Mouse (Mus musculus): ENCODE measurements around the gene Fgfr2. TPM values are rescaled to one million over a fixed set of nuclear protein-coding genes. Genes with fewer than 3 reads are reported as not detected.

Gene Fgfr2
- polyA plus RNA-seq, 1 experiment: 1.7 TPM

GRCm38 (mm10) chr7:132347273-132348045 lies 775.7 kb downstream of the Fgfr2 start:
- TF ChIP-seq CTCF (IDR thresholded peaks at IDR 0.05; ENCODE audit: control insufficient read depth, insufficient read depth, insufficient read length) (no peak), MYOD1 (IDR thresholded peaks at IDR 0.05; ENCODE audit: control insufficient read depth, insufficient read length, low read depth) (no peak), FOSL1 (IDR thresholded peaks at IDR 0.05; ENCODE audit: insufficient read depth, low read length, poor library complexity, severe bottlenecking) (no peak), CEBPB (IDR thresholded peaks at IDR 0.05; ENCODE audit: low read depth) (no peak), USF1 (IDR thresholded peaks at IDR 0.05; ENCODE audit: low read depth) (no peak), MYOG (IDR thresholded peaks at IDR 0.05; ENCODE audit: control insufficient read depth, extremely low read depth, insufficient read length) (no peak), MAX (IDR thresholded peaks at IDR 0.05) (no peak)
- Histone ChIP-seq H3K36me3 (ENCODE audit: control insufficient read depth, insufficient read depth) (no peaks in the 10 kb centered on the region), H3K27me3 (ENCODE audit: control insufficient read depth, insufficient read depth, insufficient read length) (no peaks in the 10 kb centered on the region)

GRCm38 (mm10) chr7:132345526-132346070 lies 777.6 kb downstream of the Fgfr2 start:
- TF ChIP-seq CEBPB (IDR thresholded peaks at IDR 0.05; ENCODE audit: low read depth): no peak
- TF ChIP-seq USF1 (IDR thresholded peaks at IDR 0.05; ENCODE audit: low read depth): no peak
- TF ChIP-seq MYOG (IDR thresholded peaks at IDR 0.05; ENCODE audit: control insufficient read depth, extremely low read depth, insufficient read length): no peak
- TF ChIP-seq CTCF (IDR thresholded peaks at IDR 0.05; ENCODE audit: control insufficient read depth, insufficient read depth, insufficient read length): no peak
- no peak for TF ChIP-seq MAX (IDR thresholded peaks at IDR 0.05)
- TF ChIP-seq FOSL1 (IDR thresholded peaks at IDR 0.05; ENCODE audit: insufficient read depth, low read length, poor library complexity, severe bottlenecking): no peak
- no peak for TF ChIP-seq MYOD1 (IDR thresholded peaks at IDR 0.05; ENCODE audit: control insufficient read depth, insufficient read length, low read depth)
- Histone ChIP-seq H3K4me3 (ENCODE audit: insufficient read depth, poor library complexity, severe bottlenecking) (no peak overlapping the region), H3K79me2 (ENCODE audit: control insufficient read depth, insufficient read depth) (no peaks in the 10 kb centered on the region), H3K36me3 (ENCODE audit: control insufficient read depth, insufficient read depth) (no peaks in the 10 kb centered on the region), H3K79me3 (ENCODE audit: low read depth) (no peaks in the 10 kb centered on the region), H3ac (ENCODE audit: control insufficient read depth, insufficient read length, low read depth) (no peak overlapping the region), H3K27me3 (ENCODE audit: control insufficient read depth, insufficient read depth, insufficient read length) (no peaks in the 10 kb centered on the region)

More at GRCm38 (mm10) chr7:132347273-132348045, 775.7 kb downstream of the Fgfr2 start:
- H3ac ChIP-seq (ENCODE audit: control insufficient read depth, insufficient read length, low read depth): no peak overlapping the region
- H3K79me3 ChIP-seq (ENCODE audit: low read depth): no peaks in the 10 kb centered on the region
- H3K4me3 ChIP-seq (ENCODE audit: insufficient read depth, poor library complexity, severe bottlenecking): no peak overlapping the region
- no peaks in the 10 kb centered on the region for H3K79me2 ChIP-seq (ENCODE audit: control insufficient read depth, insufficient read depth)

DNA sequence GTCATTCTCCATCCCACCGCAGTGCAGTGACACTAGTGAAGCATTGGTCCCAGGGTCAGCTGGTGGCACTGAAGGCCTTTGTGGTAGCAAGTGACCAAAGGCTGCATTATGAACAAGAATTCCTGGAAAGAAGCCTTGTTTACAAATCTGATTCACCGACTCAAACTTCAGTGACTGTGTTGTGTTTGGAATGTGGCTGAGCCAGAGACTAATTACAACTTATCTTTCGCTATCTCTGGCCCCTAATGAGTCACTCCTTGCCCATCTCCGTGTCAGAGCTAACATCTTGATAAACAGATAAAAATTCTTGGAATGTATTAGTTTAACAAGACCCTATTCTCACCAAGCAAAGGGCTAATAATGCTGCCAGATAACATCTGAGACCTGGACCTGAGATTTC lies 778.5 kb downstream of the Fgfr2 start:
- Histone ChIP-seq H3K79me2 (ENCODE audit: control insufficient read depth, insufficient read depth) (no peaks in the 10 kb centered on the region), H3K79me3 (ENCODE audit: low read depth) (no peaks in the 10 kb centered on the region), H3K36me3 (ENCODE audit: control insufficient read depth, insufficient read depth) (no peaks in the 10 kb centered on the region), H3K27me3 (ENCODE audit: control insufficient read depth, insufficient read depth, insufficient read length) (no peaks in the 10 kb centered on the region), H3ac (ENCODE audit: control insufficient read depth, insufficient read length, low read depth) (no peak overlapping the region), H3K4me3 (ENCODE audit: insufficient read depth, poor library complexity, severe bottlenecking) (no peak overlapping the region)
- TF ChIP-seq MAX (IDR thresholded peaks at IDR 0.05): no peak
- peak; percentile 7 for TF ChIP-seq MYOD1 (IDR thresholded peaks at IDR 0.05; ENCODE audit: control insufficient read depth, insufficient read length, low read depth)
- peak; percentile 48 for TF ChIP-seq FOSL1 (IDR thresholded peaks at IDR 0.05; ENCODE audit: insufficient read depth, low read length, poor library complexity, severe bottlenecking)
- no peak for TF ChIP-seq MYOG (IDR thresholded peaks at IDR 0.05; ENCODE audit: control insufficient read depth, extremely low read depth, insufficient read length)

DNA sequence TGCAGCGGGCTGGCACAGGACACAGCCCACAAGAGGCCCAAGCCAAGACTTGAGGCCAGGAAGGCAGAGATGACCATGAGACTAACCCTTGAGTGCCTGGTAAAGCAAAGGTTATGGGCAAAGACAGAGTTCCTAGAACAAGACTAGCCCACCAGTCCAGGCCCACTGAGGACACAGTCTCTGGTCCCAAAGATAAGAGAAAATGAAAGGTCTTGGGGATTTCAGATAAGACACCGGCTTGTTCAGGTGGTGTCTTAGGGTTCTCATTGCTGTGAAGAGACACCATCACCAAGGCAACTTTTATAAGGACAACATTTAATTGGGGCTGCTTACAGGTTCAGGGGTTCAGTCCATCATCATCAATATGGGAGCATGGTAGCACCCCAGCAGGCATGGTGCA lies 779.2 kb downstream of the Fgfr2 start:
- Histone ChIP-seq H3K36me3 (ENCODE audit: control insufficient read depth, insufficient read depth) (no peaks in the 10 kb centered on the region), H3ac (ENCODE audit: control insufficient read depth, insufficient read length, low read depth) (no peak overlapping the region), H3K27me3 (ENCODE audit: control insufficient read depth, insufficient read depth, insufficient read length) (no peaks in the 10 kb centered on the region), H3K79me3 (ENCODE audit: low read depth) (no peaks in the 10 kb centered on the region), H3K79me2 (ENCODE audit: control insufficient read depth, insufficient read depth) (no peaks in the 10 kb centered on the region), H3K4me3 (ENCODE audit: insufficient read depth, poor library complexity, severe bottlenecking) (no peak overlapping the region)
- TF ChIP-seq CEBPB (IDR thresholded peaks at IDR 0.05; ENCODE audit: low read depth) (no peak), MAX (IDR thresholded peaks at IDR 0.05) (no peak), CTCF (IDR thresholded peaks at IDR 0.05; ENCODE audit: control insufficient read depth, insufficient read depth, insufficient read length) (no peak), USF1 (IDR thresholded peaks at IDR 0.05; ENCODE audit: low read depth) (no peak), MYOD1 (IDR thresholded peaks at IDR 0.05; ENCODE audit: control insufficient read depth, insufficient read length, low read depth) (no peak), MYOG (IDR thresholded peaks at IDR 0.05; ENCODE audit: control insufficient read depth, extremely low read depth, insufficient read length) (no peak), FOSL1 (IDR thresholded peaks at IDR 0.05; ENCODE audit: insufficient read depth, low read length, poor library complexity, severe bottlenecking) (no peak)

DNA sequence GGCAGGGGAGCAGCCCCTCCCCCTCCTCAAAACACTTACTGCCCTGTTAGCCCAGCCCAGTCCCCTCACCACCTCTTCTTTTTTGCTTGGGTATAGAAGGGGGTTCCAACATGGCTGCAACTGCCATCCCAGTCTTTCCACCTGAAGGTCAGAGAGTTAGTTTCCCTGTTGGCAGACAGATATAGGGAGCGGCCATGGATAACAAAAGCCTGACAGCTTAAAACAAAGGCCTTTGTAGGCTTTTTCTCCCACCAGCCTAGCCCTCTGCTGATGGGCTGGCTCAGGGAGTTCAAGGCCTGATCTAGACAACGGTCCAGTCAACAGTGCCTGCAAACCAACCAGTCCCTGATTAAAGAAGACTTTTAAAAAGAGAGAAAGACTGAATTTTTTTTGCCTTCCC lies 780.0 kb downstream of the Fgfr2 start:
- Histone ChIP-seq H3K4me3 (ENCODE audit: insufficient read depth, poor library complexity, severe bottlenecking) (no peak overlapping the region), H3K79me2 (ENCODE audit: control insufficient read depth, insufficient read depth) (no peaks in the 10 kb centered on the region), H3K36me3 (ENCODE audit: control insufficient read depth, insufficient read depth) (no peaks in the 10 kb centered on the region), H3K27me3 (ENCODE audit: control insufficient read depth, insufficient read depth, insufficient read length) (no peaks in the 10 kb centered on the region), H3ac (ENCODE audit: control insufficient read depth, insufficient read length, low read depth) (no peak overlapping the region), H3K79me3 (ENCODE audit: low read depth) (no peaks in the 10 kb centered on the region)
- no peak for TF ChIP-seq FOSL1 (IDR thresholded peaks at IDR 0.05; ENCODE audit: insufficient read depth, low read length, poor library complexity, severe bottlenecking)
